Mouse (Mus musculus) frontal cortex, postnatal 10 days (tissue): ENCODE measurements around the gene Exosc5.

Source experiments
- DNase-seq, 2 experiments: peaks; one replicate each; pipeline ENCODE4 v3.0.0; 2022; ENCODE audit warnings: low spot score in 2 of 2, mixed read lengths in 1 of 2

Gene Exosc5

DNA sequence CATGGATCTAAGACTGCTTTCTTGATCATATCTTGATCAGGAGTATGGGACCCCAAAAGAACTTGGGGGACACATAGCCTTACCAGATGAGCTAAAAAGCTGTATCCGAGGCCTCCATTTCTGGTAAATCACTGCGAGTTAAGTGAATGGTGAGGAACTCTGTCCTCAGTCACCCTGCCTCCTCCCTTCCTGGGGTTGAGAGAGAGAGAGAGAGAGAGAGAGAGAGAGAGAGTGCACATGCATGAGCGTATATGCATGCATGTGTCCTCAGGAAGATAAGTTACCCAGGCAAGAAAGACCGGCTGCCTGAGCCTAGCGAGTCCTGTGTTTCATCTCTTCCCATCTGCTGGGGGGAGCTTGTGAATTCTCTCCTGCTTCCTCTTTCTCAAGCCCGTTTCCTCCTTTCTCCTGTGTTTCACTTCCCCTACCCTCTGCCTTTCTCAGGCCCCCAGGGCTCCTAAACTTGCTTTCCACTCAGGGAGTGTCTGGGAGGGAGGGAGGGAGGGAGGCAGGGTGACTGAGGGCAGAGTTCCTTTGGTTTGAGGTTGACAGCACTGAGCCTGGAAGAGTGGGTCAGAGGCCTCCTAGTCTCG is 47.7 kb downstream of the Exosc5 start:
- no peak for DNase-seq

DNA sequence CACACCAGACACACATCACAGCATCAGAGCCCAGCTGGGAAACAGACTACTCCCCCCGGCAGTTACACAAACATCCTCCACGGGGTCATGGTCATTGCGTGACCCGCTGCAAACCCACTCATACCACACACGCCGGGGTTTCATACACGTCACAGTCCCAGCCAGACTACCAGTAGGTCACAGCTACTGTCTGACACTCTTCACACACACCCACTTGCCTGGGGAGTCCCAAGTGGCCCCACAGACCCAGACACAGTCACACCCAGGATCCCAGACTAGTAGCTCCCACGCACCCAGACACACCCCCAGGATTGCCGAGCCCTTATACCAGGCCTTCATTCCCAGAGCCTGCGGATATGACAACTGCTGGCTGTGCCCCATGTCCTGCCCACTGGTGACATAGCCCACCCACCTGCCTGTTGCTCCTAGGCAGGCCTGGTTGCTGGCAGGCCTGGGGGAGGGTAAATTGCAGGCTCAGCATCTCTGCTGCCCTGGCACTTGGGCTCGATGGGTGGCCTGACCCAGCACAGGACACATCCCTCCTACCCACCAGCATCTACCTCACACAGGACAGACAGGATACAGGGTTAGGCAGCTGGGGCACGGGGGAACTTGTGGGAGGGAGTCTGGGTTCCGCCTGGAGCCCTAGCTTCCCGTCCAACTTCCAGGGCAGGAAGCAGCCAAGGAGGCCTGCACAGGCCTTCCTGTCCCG is 48.8 kb downstream of the Exosc5 start:
- no peak for DNase-seq

DNA sequence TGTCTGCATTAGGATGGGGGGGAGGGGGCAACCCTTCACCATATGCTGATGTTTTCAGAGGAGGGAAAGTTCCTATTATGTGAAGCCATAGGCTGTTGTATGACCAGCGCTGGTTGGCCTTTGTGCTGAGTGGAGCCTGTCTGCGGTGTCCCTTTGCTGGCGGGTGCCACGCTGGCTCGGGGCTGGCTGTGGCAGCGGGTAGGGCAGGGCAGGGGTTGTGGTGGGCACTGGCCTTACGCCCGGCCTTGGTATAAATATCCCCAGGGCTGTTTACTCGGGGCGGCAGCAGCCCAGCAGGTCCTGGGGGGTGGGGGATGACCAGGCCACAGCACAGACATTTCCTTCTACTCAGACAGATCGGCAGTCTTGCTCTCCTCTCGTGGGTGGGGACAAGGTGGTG is 51.0 kb downstream of the Exosc5 start:
- no peak for DNase-seq

DNA sequence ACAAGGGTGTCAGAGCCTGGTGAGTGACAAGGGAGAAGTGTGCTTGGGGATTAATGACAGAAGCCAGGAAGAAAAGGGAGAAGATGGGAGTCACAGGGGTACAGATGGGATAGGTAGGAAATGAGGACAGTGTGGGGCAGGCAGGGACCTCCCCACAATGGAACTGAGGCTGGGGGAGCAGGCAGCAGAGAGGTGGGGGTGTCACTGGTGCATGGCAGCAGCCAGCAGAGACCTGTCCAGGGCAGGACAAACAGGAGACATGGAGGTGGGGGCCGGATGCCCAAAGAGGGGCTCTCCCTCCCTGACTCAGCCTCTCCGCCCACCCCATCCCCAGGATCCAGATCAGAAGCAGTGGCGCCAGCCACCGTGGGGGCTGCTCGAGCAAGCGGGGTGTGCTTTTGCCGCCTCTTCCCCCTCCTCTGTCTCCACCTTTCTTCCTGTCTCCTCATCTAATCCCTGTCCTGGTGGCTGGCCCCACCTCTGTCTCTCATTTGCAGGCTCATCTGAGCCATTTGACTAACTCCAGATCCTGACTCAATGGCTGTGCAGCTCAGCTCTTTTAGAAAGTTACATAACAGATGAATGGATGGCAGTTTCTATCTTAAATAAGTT is 51.7 kb downstream of the Exosc5 start:
- DNase-seq = no peak

DNA sequence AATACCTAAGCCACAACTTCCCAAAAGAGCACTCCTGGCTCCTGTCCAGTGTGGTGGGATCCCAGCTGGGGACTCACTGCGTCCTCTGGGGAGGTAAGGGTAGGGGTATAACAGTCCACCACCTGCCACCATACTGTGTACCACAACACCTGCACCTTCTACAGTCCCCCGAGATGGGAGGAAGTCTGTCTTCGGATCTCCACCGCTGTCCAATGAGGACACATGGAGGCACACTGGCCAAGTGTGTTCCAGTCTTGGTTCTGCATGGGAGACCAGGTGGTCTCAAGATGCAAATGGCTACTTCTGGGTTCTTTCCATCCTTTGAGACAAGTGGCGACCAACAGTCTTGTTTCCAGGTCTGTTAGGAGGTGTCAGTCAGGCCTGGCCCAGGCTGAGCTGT is 52.2 kb downstream of the Exosc5 start:
- no peak for DNase-seq

DNA sequence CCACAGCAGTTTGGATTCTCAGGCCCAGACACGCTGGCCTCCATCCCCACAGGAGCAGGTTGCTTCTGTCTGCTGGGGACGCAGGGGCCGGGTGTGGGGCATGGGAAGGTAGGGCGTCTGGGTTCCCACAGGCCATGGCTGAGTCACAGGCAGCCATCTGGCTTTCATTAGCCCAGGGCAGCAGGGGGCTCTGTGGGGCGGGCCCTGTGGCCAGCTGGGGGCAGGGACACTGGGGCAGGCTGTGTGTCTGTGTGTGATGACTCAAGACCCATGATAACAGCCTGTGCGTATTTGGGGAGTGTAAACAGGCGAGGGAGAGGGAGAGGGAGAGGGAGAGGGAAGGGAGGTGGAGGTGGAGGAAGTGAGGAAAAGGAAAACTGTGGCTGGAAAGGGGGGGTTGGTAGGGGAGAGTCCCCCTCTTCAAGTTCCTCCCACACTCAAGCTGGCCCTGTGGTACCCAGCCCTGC is 52.8 kb downstream of the Exosc5 start:
- DNase-seq = no peak

DNA sequence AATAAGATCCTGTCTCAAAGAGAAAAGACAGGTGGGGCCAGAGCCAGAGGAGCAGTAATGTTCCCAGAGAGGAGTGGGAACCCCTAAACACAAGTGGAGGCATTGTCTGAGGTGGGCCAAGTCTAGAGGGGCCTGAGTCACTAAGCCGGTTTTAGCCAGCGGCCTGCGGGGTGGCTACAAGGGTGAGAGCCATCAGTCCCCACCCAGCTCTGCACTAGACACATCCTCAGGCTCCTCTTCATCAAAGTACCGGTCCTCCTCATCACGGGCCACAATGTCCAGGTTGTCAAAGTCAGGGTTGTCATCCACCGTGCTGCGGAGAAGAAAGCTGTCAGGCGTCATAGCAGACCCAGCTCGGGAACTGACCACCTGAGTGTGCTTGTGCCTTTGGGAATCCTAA is 53.8 kb downstream of the Exosc5 start:
- DNase-seq = no peak

DNA sequence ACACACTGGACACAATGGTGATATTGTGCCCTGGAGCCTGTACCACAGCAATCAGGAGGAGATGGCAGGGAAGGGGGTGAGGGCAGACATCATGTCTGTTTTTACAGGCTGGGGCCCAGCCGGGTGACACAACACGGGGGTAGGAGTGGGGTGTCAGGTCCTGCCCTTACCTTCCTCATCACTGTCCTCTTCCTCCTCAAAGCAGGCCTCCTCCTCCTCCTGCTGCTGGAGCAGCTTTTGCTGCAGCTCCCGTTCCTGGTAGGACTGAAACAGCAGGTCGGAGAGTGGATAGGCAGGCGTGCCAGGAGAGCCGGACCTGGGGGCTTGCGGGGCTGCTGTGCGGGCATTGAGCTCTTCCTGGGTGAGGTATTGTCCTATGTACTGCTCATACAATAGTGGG is 55.6 kb downstream of the Exosc5 start:
- DNase-seq = no peak

DNA sequence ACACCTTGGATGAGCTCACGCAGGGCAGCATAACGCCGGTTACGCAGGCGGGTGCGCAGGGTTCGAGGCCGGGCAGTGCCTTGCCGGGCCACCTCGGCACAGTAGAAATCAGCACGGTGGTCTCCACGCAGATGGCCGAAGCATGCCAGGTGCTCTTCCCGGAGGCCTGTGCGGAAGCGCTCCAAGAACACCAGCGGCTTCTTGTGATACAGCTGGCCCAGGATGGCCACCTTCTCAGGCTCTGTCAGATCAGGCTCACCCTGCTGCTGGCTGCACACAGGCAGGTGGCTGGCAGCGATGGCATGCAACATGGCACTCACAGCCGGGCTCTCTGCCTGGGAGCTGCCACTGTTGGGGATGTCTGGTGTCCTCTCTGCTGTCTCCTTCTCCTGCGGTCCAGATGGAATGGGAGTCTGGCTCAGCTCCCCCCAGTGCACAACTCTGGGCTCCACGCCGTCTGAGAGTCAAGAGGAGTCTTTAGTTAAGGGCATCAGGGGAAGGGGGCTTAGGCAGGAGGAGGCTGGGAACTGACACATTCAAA is 56.8 kb downstream of the Exosc5 start:
- DNase-seq = no peak

DNA sequence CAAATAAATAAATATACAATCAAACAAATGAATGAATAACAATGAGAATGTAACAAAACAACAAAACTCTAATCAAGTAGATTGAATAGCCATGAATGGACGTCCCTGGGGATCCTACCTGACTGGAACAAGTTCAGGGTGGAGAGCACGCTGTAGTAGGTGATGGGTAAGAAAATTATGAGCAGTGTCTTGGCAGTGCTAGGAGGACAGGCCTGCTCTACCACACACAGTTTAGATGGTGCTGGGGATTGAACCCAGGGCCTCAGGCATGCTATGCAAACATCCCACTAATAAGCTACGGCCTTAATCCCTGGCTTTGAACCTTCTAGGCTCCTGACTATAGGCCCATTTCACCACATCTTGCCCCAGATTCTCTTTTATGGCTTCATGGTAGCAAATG is 58.5 kb downstream of the Exosc5 start:
- DNase-seq = no peak

DNA sequence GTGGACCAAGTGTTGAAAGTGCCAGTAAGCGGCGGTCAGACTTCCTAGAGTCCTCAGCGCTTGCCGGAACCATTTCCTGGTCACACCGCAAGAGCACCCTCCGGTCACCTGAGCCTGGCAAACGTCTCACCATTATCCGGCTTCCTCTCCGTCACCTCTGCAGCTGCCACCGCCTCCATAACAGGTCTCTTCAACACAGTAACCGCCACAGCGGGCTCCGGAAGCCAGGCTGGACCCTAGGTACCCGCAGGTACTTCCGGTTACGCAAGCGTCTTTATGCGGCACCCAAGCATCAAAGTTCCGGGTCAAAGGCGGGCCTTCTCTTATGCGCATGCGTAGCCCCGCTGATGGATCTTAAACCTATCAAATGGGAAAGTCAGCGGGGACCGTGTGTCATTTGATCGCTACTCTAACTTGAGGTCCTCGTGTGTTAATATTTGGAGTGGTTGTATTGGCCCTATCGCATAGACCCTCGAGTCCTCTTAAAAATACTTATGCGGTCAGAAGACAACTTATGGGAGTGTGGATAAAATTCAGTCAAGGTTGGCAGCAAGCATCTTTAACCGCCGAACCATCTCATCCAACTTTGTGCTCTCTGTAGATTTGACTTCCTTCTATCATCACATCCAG is 59.9 kb downstream of the Exosc5 start, which contains the start of gene Ccdc97:
TSS of gene Ccdc97 (minus strand) at position 301 of the 630 bp plus-strand sequence.
- DNase-seq = peak; percentile 89 to 92

DNA sequence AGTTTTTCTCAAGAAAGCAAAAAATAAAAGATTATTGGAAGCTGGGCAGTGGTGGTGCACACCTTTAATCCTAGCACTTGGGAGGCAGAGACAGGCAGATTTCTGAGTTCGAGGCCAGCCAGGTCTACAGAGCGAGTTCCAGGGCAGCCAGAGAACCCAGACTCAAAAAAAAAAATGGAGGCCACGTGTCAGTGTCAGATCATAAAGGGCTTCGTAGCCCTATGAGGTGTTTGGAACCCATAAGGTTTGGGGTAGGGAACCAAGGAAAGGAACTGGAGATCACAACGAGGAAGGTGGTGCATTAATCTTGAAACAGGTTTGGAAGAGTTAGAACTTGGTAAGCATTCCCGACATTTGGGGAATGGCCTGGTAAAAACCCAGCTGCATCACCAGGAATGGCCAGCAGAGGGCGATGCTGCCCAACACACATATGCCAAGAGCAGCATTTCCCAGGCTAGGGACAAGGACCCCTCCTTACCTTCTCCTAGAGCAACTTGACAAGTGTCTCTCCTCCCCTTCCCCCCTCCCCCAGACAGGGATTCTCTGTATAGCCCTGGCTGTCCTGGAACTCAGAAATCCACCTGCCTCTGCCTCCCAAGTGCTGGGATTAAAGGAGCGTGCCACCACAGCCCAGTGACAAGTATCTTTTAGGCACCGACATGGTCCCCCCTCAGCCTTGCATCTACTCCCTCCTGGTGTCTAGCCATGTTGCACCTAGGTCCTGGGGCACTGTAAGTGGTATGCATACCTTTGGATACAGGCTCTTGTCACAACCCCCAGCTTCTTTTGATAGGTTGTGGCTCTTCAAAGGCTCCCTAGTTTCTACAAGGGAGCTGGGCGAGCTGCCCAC is 61.0 kb downstream of the Exosc5 start:
- peak in 1 of 2 experiments; percentile 75 for DNase-seq

DNA sequence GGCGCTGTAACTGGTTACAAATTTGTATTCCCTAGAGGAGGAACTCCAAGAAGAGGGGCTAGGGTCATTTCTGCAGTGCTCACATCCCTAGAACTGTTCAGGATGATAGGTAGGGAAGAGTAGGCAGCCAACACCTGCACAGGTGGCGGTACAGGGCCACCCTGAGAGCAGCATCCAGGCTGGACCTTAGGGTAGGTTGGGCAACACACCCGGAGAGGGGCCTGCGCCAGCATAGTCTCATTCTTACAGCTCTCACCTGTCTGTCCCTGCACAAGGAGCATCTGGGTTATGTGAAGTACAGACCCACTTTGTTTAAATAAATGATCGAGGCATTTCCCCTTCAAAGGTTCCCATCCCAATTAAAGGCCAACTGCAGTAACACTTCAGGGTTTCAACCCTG is 61.8 kb downstream of the Exosc5 start:
- no peak for DNase-seq
